Mouse (Mus musculus) embryonic facial prominence, embryonic 15.5 days (tissue): ENCODE data around the gene Olfr1284. TPM values are rescaled to one million over a fixed set of nuclear protein-coding genes. Genes with fewer than 3 reads are reported as not detected.
"Not testable (repeated sequence)": the region's sequence is repeated elsewhere in the genome, so short reads cannot be mapped to it uniquely, and the experiment has no call there.

Experiments used
- ATAC-seq: fragments of 200-750 bp; cut with Nextera tagmentation; 2 replicates; pipeline ENCODE4 v1.8.0; 2017; ENCODE audit warnings: low read depth, moderate TSS enrichment; ENCODE audit not compliant: insufficient number of reproducible peaks, low FRiP score, low TSS enrichment
- H3K27ac ChIP-seq: fragments of 300-500 bp; sonication (generic); replicated peaks from 2 replicates; pipeline ENCODE4 v1.5.1; 2015; ENCODE audit warnings: mild to moderate bottlenecking, inconsistent platforms
- H3K27me3 ChIP-seq: fragments of 300-500 bp; sonication (generic); 2 replicates; pipeline ENCODE4 v1.6.1; 2015; ENCODE audit warnings: inconsistent platforms
- H3K36me3 ChIP-seq: fragments of 300-500 bp; sonication (generic); 2 replicates; pipeline ENCODE4 v1.6.1; 2015; ENCODE audit warnings: mild to moderate bottlenecking, inconsistent platforms
- H3K4me1 ChIP-seq: fragments of 300-500 bp; sonication (generic); 2 replicates; pipeline ENCODE4 v1.6.1; 2015; ENCODE audit warnings: inconsistent platforms
- H3K4me2 ChIP-seq: fragments of 300-500 bp; sonication (generic); replicated peaks from 2 replicates; pipeline ENCODE4 v1.6.1; 2015; ENCODE audit warnings: mild to moderate bottlenecking, inconsistent platforms
- H3K4me3 ChIP-seq: fragments of 300-500 bp; sonication (generic); replicated peaks from 2 replicates; pipeline ENCODE4 v1.5.1; 2015; ENCODE audit warnings: mild to moderate bottlenecking, inconsistent platforms
- H3K9ac ChIP-seq: fragments of 300-500 bp; sonication (generic); 2 replicates; pipeline ENCODE4 v1.6.1; 2015; ENCODE audit warnings: inconsistent platforms
- H3K9me3 ChIP-seq: fragments of 300-500 bp; sonication (generic); replicated peaks from 2 replicates; pipeline ENCODE4 v1.6.1; 2016; ENCODE audit warnings: inconsistent platforms
- WGBS: fragments of 180-500 bp; shearing (Covaris S2); methylation state at CpG from one replicate; pipeline ENCODE4 v1.1.7; 2015; 5-methylcytosine and 5-hydroxymethylcytosine counted together
- polyA plus RNA-seq: library from polyadenylated mRNA; unstranded; fragments of >200 nt; fragmentation: Nextera tagmentation; extraction: Ambion mirVana; gene quantifications from 2 replicates; pipeline ENCODE4 v1.2.1, GENCODE M21; 2015

Gene Olfr1284
- polyA plus RNA-seq, result not detected in 2 replicates

GRCm38 (mm10) chr2:111375222-111375621 lies at the start of gene Olfr1284:
Gene Olfr1284, plus strand, starts transcription at chr2:111375522.
- 80% methylated on average over 1 of the region's 1 CpGs for WGBS
- Histone ChIP-seq H3K4me2 (no peak within 1 kb of the TSS), H3K4me1 (no peaks in the 10 kb centered on the region), H3K27ac (no peak within 1 kb of the TSS), H3K9ac (no peak within 1 kb of the TSS), H3K27me3 (no peaks in the 10 kb centered on the region), H3K4me3 (no peak within 1 kb of the TSS), H3K9me3 (no peaks in the 10 kb centered on the region), H3K36me3 (no peaks in the 10 kb centered on the region)
- no peak for ATAC-seq

GRCm38 (mm10) chr2:111326220-111326619 lies 49.1 kb upstream of the Olfr1284 start, which contains the start of gene Olfr1281:
Gene Olfr1281, plus strand, starts transcription at chr2:111326520.
- no peaks in the 10 kb centered on the region for H3K4me1 ChIP-seq
- no peak within 1 kb of the TSS for H3K27ac ChIP-seq
- H3K9me3 ChIP-seq, result no peaks in the 10 kb centered on the region
- H3K27me3 ChIP-seq, result no peaks in the 10 kb centered on the region
- no peak within 1 kb of the TSS for H3K4me3 ChIP-seq
- H3K9ac ChIP-seq, result no peak within 1 kb of the TSS
- H3K4me2 ChIP-seq, result no peak within 1 kb of the TSS
- ATAC-seq, result no peak
- no peaks in the 10 kb centered on the region for H3K36me3 ChIP-seq
- WGBS, result 65% methylated on average over 2 of the region's 2 CpGs

GRCm38 (mm10) chr2:111333721-111334120 lies 41.6 kb upstream of the Olfr1284 start:
- H3K9ac ChIP-seq, H3K9me3 ChIP-seq, H3K4me2 ChIP-seq, H3K27me3 ChIP-seq, H3K36me3 ChIP-seq, H3K4me3 ChIP-seq, H3K27ac ChIP-seq, ATAC-seq, H3K4me1 ChIP-seq: not testable (repeated sequence)
- 85% methylated on average over 5 of the region's 5 CpGs for WGBS

- no peaks in the 10 kb centered on the region for H3K36me3 ChIP-seq
- no peak within 1 kb of the TSS for H3K9ac ChIP-seq
- 70% methylated on average over 2 of the region's 2 CpGs for WGBS
- no peak within 1 kb of the TSS for H3K4me3 ChIP-seq
- no peak within 1 kb of the TSS for H3K27ac ChIP-seq
- H3K27me3 ChIP-seq, result no peaks in the 10 kb centered on the region
- no peak for ATAC-seq
- no peak within 1 kb of the TSS for H3K4me2 ChIP-seq
- H3K9me3 ChIP-seq, result no peaks in the 10 kb centered on the region
- H3K4me1 ChIP-seq, result no peaks in the 10 kb centered on the region
These were observed 39.3 kb upstream of the Olfr1284 start, which contains the start of gene Olfr1282 for GRCm38 (mm10) chr2:111335976-111336375. Gene Olfr1282, minus strand, starts transcription at chr2:111336076.

- no peak for ATAC-seq
- Histone ChIP-seq H3K9me3 (no peaks in the 10 kb centered on the region), H3K4me3 (no peak within 1 kb of the TSS), H3K27ac (no peak within 1 kb of the TSS), H3K4me1 (no peaks in the 10 kb centered on the region), H3K27me3 (no peaks in the 10 kb centered on the region), H3K36me3 (no peaks in the 10 kb centered on the region), H3K9ac (no peak within 1 kb of the TSS), H3K4me2 (no peak within 1 kb of the TSS)
- WGBS, result 66% methylated on average over 2 of the region's 2 CpGs
These were observed 8.8 kb upstream of the Olfr1284 start, which contains the start of gene Olfr1283 for GRCm38 (mm10) chr2:111366490-111366889. Gene Olfr1283, plus strand, starts transcription at chr2:111366790.

- Histone ChIP-seq H3K4me2 (no peak within 1 kb of the TSS), H3K9ac (no peak within 1 kb of the TSS), H3K9me3 (no peaks in the 10 kb centered on the region), H3K4me1 (no peaks in the 10 kb centered on the region), H3K36me3 (no peaks in the 10 kb centered on the region), H3K4me3 (no peak within 1 kb of the TSS), H3K27me3 (no peaks in the 10 kb centered on the region), H3K27ac (no peak within 1 kb of the TSS)
- ATAC-seq, result no peak
- WGBS, result 28% methylated on average over 1 of the region's 1 CpGs
These were observed 47.6 kb downstream of the Olfr1284 start, which contains the start of gene Olfr1286 for GRCm38 (mm10) chr2:111422931-111423330. Gene Olfr1286, minus strand, starts transcription at chr2:111423115.

Other genes with a start within 250 kb of the Olfr1284 start
- gene Gm15130, start 222.6 kb upstream of the Olfr1284 start, polyA plus RNA-seq, result not detected in 2 replicates
- 0.12 TPM in 1 of 2 replicates, not detected in the other for gene 4930430A15Rik, start 145.9 kb upstream of the Olfr1284 start, polyA plus RNA-seq
- not detected in 2 replicates for gene Olfr1275, start 140.2 kb upstream of the Olfr1284 start, polyA plus RNA-seq
- gene Olfr1276, start 121.0 kb upstream of the Olfr1284 start, polyA plus RNA-seq, result not detected in 2 replicates
- gene Olfr1277, start 101.4 kb upstream of the Olfr1284 start, polyA plus RNA-seq, result not detected in 2 replicates
- not detected in 2 replicates for gene Olfr1278, start 85.4 kb upstream of the Olfr1284 start, polyA plus RNA-seq
- gene Olfr1279, start 74.9 kb upstream of the Olfr1284 start, polyA plus RNA-seq, result not detected in 2 replicates
- gene Olfr1280, start 61.5 kb upstream of the Olfr1284 start, polyA plus RNA-seq, result not detected in 2 replicates
- not detected in 2 replicates for gene Olfr1281, start 49.0 kb upstream of the Olfr1284 start, polyA plus RNA-seq
- not detected in 2 replicates for gene Olfr1282, start 39.4 kb upstream of the Olfr1284 start, polyA plus RNA-seq
- not detected in 2 replicates for gene Olfr1283, start 8.7 kb upstream of the Olfr1284 start, polyA plus RNA-seq
- not detected in 2 replicates for gene Olfr1286, start 47.6 kb downstream of the Olfr1284 start, polyA plus RNA-seq
- gene Olfr1287, start 73.6 kb downstream of the Olfr1284 start, polyA plus RNA-seq, result not detected in 2 replicates
- not detected in 2 replicates for gene Olfr1288, start 98.6 kb downstream of the Olfr1284 start, polyA plus RNA-seq
- gene Olfr1289, start 105.3 kb downstream of the Olfr1284 start, polyA plus RNA-seq, result not detected in 2 replicates
- gene Olfr1290, start 118.3 kb downstream of the Olfr1284 start, polyA plus RNA-seq, result not detected in 2 replicates
- 0.04 TPM in 1 of 2 replicates, not detected in the other for gene Olfr1291-ps1, start 121.7 kb downstream of the Olfr1284 start, polyA plus RNA-seq
- not detected in 2 replicates for gene Olfr1293-ps, start 149.7 kb downstream of the Olfr1284 start, polyA plus RNA-seq
- not detected in 2 replicates for gene Olfr1294, start 164.8 kb downstream of the Olfr1284 start, polyA plus RNA-seq
- not detected in 2 replicates for gene Olfr1295, start 194.2 kb downstream of the Olfr1284 start, polyA plus RNA-seq